ENCODE assay signal across 23 mouse cellular contexts in the genomic region with DNA sequence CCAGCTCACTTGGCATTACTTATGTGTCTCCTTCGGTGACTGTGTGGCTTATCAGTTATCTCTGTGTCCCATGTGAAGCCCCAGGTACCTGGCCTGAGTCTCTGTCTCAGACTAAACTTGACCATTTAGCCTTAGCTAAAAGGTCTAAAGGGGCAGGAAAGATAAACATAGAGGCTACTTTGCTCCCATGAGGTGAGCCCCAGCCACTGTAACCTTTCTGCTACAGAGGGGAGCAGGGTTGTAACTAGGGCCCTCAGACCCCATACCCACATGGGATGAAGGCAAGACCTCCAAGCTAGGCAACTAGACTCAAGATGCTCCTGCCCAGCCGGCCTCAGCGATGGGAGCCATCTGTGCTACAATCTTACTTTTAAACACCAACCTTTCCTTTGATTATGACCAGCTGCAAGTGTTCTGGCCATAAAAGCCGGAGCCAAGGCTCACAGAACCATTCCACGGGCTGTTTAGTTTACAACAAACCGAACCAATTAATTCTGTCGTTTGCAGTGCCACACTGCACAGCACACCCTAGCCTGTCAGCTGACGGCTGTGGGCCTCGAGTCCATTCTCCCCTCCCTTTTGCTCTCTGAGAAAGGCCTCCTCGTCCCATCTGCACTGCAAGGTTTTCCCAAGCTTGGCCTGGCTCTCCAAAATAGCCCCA. TPM values are rescaled to one million over a fixed set of nuclear protein-coding genes. Genes with fewer than 3 reads are reported as not detected.
DNase-seq lines count a peak whose midpoint lies in the region; ATAC-seq and TF ChIP-seq lines count a peak whose summit lies in the region.
"Had no signal": no experiment of that assay in that cellular context is flagged by ENCODE, and none has a peak within 500 bp of the region (broad histone marks: within the 10 kb centered on the region; RNA-seq: fewer than 3 reads in every experiment).

No protein-coding gene starts in this region.

- H3K27me3 ChIP-seq in heart, embryonic 15.5 days, result no peaks in the 10 kb centered on the region
- no peaks in the 10 kb centered on the region for H3K27me3 ChIP-seq in stomach, embryonic 16.5 days (ENCODE audit: control insufficient read depth, insufficient read depth, low read length)
- H3K27me3 ChIP-seq in stomach, postnatal 0 days (ENCODE audit: control insufficient read depth, insufficient read depth, low read length), result no peaks in the 10 kb centered on the region
- H3K27me3 ChIP-seq: CH12.LX; forebrain, embryonic 12.5 days; hindbrain, embryonic 13.5 days; neural tube, embryonic 13.5 days had no signal

- peak overlapping the region; percentile 42; the same call in 1 of the 2 replicates for H3K27ac ChIP-seq in heart, embryonic 15.5 days
- peak overlapping the region; percentile 84 for H3K27ac ChIP-seq in layer of hippocampus, adult 2 months
- peak overlapping the region; percentile 38; the same call in 1 of the 2 replicates for H3K27ac ChIP-seq in stomach, embryonic 16.5 days (ENCODE audit: low read length)
- no peak overlapping the region for H3K27ac ChIP-seq in stomach, postnatal 0 days (replicated peaks)
- H3K27ac ChIP-seq: forebrain, embryonic 12.5 days; hindbrain, embryonic 13.5 days; neural tube, embryonic 13.5 days had no signal

- H3K4me1 ChIP-seq in heart, embryonic 15.5 days (replicated peaks), result peaks cover 41% of the 10 kb centered on the region
- peaks cover 10% of the 10 kb centered on the region for H3K4me1 ChIP-seq in stomach, embryonic 16.5 days (ENCODE audit: control insufficient read depth, insufficient read depth, low read length)
- H3K4me1 ChIP-seq in stomach, postnatal 0 days (replicated peaks; ENCODE audit: control insufficient read depth, insufficient read depth), result 0 out of 2 replicates have a peak, but pooled peaks cover 3% of the 10 kb centered on the region
- H3K4me1 ChIP-seq: forebrain, embryonic 12.5 days; hindbrain, embryonic 13.5 days; neural tube, embryonic 13.5 days had no signal

- WGBS in heart, embryonic 15.5 days, result 73% methylated on average over 10 of the region's 10 CpGs
- WGBS in stomach, embryonic 16.5 days, result 54% methylated on average over 10 of the region's 10 CpGs
- 55% methylated on average over 10 of the region's 10 CpGs for WGBS in stomach, postnatal 0 days

- no peaks in the 10 kb centered on the region for H3K9me3 ChIP-seq in heart, embryonic 15.5 days (replicated peaks)
- H3K9me3 ChIP-seq in stomach, embryonic 16.5 days (replicated peaks; ENCODE audit: control insufficient read depth, low read length), result no peaks in the 10 kb centered on the region
- H3K9me3 ChIP-seq in stomach, postnatal 0 days (ENCODE audit: control insufficient read depth, low read length), result no peaks in the 10 kb centered on the region
- H3K9me3 ChIP-seq: forebrain, embryonic 12.5 days; hindbrain, embryonic 13.5 days; neural tube, embryonic 13.5 days had no signal

- peaks cover 38% of the 10 kb centered on the region for H3K36me3 ChIP-seq in heart, embryonic 15.5 days
- H3K36me3 ChIP-seq in stomach, embryonic 16.5 days (ENCODE audit: control insufficient read depth, insufficient read depth, low read length), result 0 out of 2 replicates have a peak, but pooled peaks cover 11% of the 10 kb centered on the region
- H3K36me3 ChIP-seq in stomach, postnatal 0 days (ENCODE audit: control insufficient read depth, insufficient read depth, low read length), result peaks cover 3% of the 10 kb centered on the region; the same call in 1 of the 2 replicates

- no peak for TF ChIP-seq CTCF in layer of hippocampus, adult 2 months (conservative IDR thresholded peaks at IDR 0.05)
- TF ChIP-seq CTCF in stomach, postnatal 0 days (IDR thresholded peaks at IDR 0.05; ENCODE audit: low read depth), result no peak

- no peak for TF ChIP-seq EP300 in stomach, postnatal 0 days (optimal IDR thresholded peaks at IDR 0.05)

- H3K4me2 ChIP-seq in heart, embryonic 15.5 days, result no peak overlapping the region
- no peak overlapping the region for H3K4me2 ChIP-seq in stomach, embryonic 16.5 days (ENCODE audit: low read depth, low read length)
- no peak overlapping the region for H3K4me2 ChIP-seq in stomach, postnatal 0 days (replicated peaks; ENCODE audit: low read depth)
- H3K4me2 ChIP-seq: forebrain, embryonic 12.5 days; hindbrain, embryonic 13.5 days; neural tube, embryonic 13.5 days had no signal

- ATAC-seq in heart, embryonic 15.5 days (replicated peaks; ENCODE audit: insufficient number of reproducible peaks, insufficient read depth, low FRiP score, low read depth), result no peak
- no peak for ATAC-seq in stomach, embryonic 16.5 days (ENCODE audit: insufficient read depth, low FRiP score)
- no peak for ATAC-seq in stomach, postnatal 0 days (ENCODE audit: low FRiP score, low TSS enrichment)
- ATAC-seq: activated CD4-positive, CD25-positive, alpha-beta regulatory T cell, adult 4 months had no signal

- no peak overlapping the region for H3K4me3 ChIP-seq in heart, embryonic 15.5 days
- no peak overlapping the region for H3K4me3 ChIP-seq in layer of hippocampus, adult 2 months
- H3K4me3 ChIP-seq in stomach, embryonic 16.5 days (replicated peaks; ENCODE audit: low read length), result no peak overlapping the region
- no peak overlapping the region for H3K4me3 ChIP-seq in stomach, postnatal 0 days (ENCODE audit: low read depth, low read length)
- H3K4me3 ChIP-seq: forebrain, embryonic 12.5 days; hindbrain, embryonic 13.5 days; neural tube, embryonic 13.5 days had no signal

- no peak overlapping the region for H3K9ac ChIP-seq in heart, embryonic 15.5 days
- no peak overlapping the region for H3K9ac ChIP-seq in stomach, embryonic 16.5 days (ENCODE audit: low read length)
- H3K9ac ChIP-seq in stomach, postnatal 0 days (ENCODE audit: low read length), result no peak overlapping the region
- H3K9ac ChIP-seq: forebrain, embryonic 12.5 days; hindbrain, embryonic 13.5 days; neural tube, embryonic 13.5 days had no signal

- DNase-seq in cerebellum, adult 11-12 months, result peak; percentile 51
- no peak for DNase-seq in cerebellum, postnatal 4 days (ENCODE audit: low spot score in 2 of 2)
- no peak for DNase-seq in heart, adult 8-10 months (ENCODE audit: low spot score)
- DNase-seq in layer of hippocampus, adult 2 months (ENCODE audit: low spot score in 2 of 2), result no peak
- DNase-seq in layer of hippocampus, adult 9-11 months, result no peak
- DNase-seq in stomach, postnatal 0 days (ENCODE audit: low spot score), result no peak
- DNase-seq: retina, postnatal 1 day had no signal

RNA-seq across cellular contexts. Expression of a gene that starts 9.7 kb away (rescaled TPM):
- polyA plus RNA-seq in heart, embryonic 15.5 days (2015; fragmentation: Nextera tagmentation; extraction: Ambion mirVana), result 14.5 and 23.0 TPM in 2 replicates
- 10 to 100 TPM in 2 of 4 experiments, 1 to 10 TPM in 2; 6.4 to 10.3 (median 9.9) TPM for total RNA-seq in heart, adult 8-10 months (2022)
- 10 to 100 TPM; 61.6 to 66.1 TPM for total RNA-seq in layer of hippocampus, adult 2 months (2021)
- 24.3 and 29.0 TPM in 2 replicates for polyA plus RNA-seq in stomach, embryonic 16.5 days (2015; fragmentation: Nextera tagmentation; extraction: Ambion mirVana)
- 37.1 and 37.7 TPM in 2 replicates for polyA plus RNA-seq in stomach, postnatal 0 days (2015; fragmentation: Nextera tagmentation; extraction: Ambion mirVana)

RNA-seq across cellular contexts. Expression of a gene that starts 18.9 kb away (rescaled TPM):
- polyA plus RNA-seq in heart, embryonic 15.5 days (2015; fragmentation: Nextera tagmentation; extraction: Ambion mirVana), result 95.0 and 152 TPM in 2 replicates
- total RNA-seq in heart, adult 8-10 months (2022), result 10 to 100 TPM; 42.6 to 51.1 (median 46.9) TPM
- 10 to 100 TPM; 30.5 to 38.2 TPM for total RNA-seq in layer of hippocampus, adult 2 months (2021)
- 163 and 171 TPM in 2 replicates for polyA plus RNA-seq in stomach, embryonic 16.5 days (2015; fragmentation: Nextera tagmentation; extraction: Ambion mirVana)
- 71.1 and 78.4 TPM in 2 replicates for polyA plus RNA-seq in stomach, postnatal 0 days (2015; fragmentation: Nextera tagmentation; extraction: Ambion mirVana)

RNA-seq across cellular contexts. Expression of a gene that starts 48.0 kb away (rescaled TPM):
- polyA plus RNA-seq in heart, embryonic 15.5 days (2015; fragmentation: Nextera tagmentation; extraction: Ambion mirVana), result 132 and 145 TPM in 2 replicates
- 100 to 1,000 TPM; 349 to 367 (median 360) TPM for total RNA-seq in heart, adult 8-10 months (2022)
- total RNA-seq in layer of hippocampus, adult 2 months (2021), result 100 to 1,000 TPM; 462 to 510 TPM
- 63.1 and 63.4 TPM in 2 replicates for polyA plus RNA-seq in stomach, embryonic 16.5 days (2015; fragmentation: Nextera tagmentation; extraction: Ambion mirVana)
- polyA plus RNA-seq in stomach, postnatal 0 days (2015; fragmentation: Nextera tagmentation; extraction: Ambion mirVana), result 40.6 and 43.9 TPM in 2 replicates

RNA-seq across cellular contexts. Expression of a gene that starts 54.0 kb away (rescaled TPM):
- polyA plus RNA-seq in heart, embryonic 15.5 days (2015; fragmentation: Nextera tagmentation; extraction: Ambion mirVana), result 0.05 and 0.36 TPM in 2 replicates
- under 1 TPM in 3 of 4 experiments, not detected in 1; 0.16 to 0.30 (median 0.23) TPM for total RNA-seq in heart, adult 8-10 months (2022)
- 1 to 10 TPM; 7.9 to 9.6 TPM for total RNA-seq in layer of hippocampus, adult 2 months (2021)
- 0.19 and 0.50 TPM in 2 replicates for polyA plus RNA-seq in stomach, embryonic 16.5 days (2015; fragmentation: Nextera tagmentation; extraction: Ambion mirVana)
- 0.16 TPM in 2 replicates for polyA plus RNA-seq in stomach, postnatal 0 days (2015; fragmentation: Nextera tagmentation; extraction: Ambion mirVana)
- total RNA-seq: CH12.LX; megakaryocyte, adult 5-6 weeks had no signal

RNA-seq across cellular contexts. Expression of a gene that starts 59.8 kb away (rescaled TPM):
- not detected in 2 replicates for polyA plus RNA-seq in heart, embryonic 15.5 days (2015; fragmentation: Nextera tagmentation; extraction: Ambion mirVana)
- total RNA-seq in heart, adult 8-10 months (2022), result under 1 TPM in 1 of 4 experiments, not detected in 3; 0.98 TPM
- total RNA-seq in layer of hippocampus, adult 2 months (2021), result not detected
- not detected in 2 replicates for polyA plus RNA-seq in stomach, embryonic 16.5 days (2015; fragmentation: Nextera tagmentation; extraction: Ambion mirVana)
- polyA plus RNA-seq in stomach, postnatal 0 days (2015; fragmentation: Nextera tagmentation; extraction: Ambion mirVana), result not detected in 2 replicates
- total RNA-seq: adrenal gland, postnatal 4 days; CH12.LX; common myeloid progenitor, adult 5-6 weeks; gastrocnemius, postnatal 36 days; layer of hippocampus, postnatal 14 days; left cerebral cortex, postnatal 36 days; megakaryocyte, adult 5-6 weeks; midbrain, postnatal 0 days had no signal
- polyA plus RNA-seq: activated CD4-positive, CD25-positive, alpha-beta regulatory T cell, adult 4 months; embryonic facial prominence, embryonic 14.5 days; forebrain, embryonic 12.5 days; hindbrain, embryonic 13.5 days; kidney, embryonic 14.5 days; midbrain, postnatal 0 days; neural tube, embryonic 13.5 days had no signal
